Comparison of ENCODE assay signal across 7 mouse cellular contexts in genomic region chr1:193189151-193189621, GRCm38 (mm10). TPM values are rescaled to one million over a fixed set of nuclear protein-coding genes. Genes with fewer than 3 reads are reported as not detected.
A peak's percentile ranks its signal among the peaks of the same experiment; 100 is the strongest.
DNase-seq lines count a peak whose midpoint lies in the region; ATAC-seq lines count a peak whose summit lies in the region.

No protein-coding gene starts in this region.

- H3K9me3 ChIP-seq in embryonic facial prominence, embryonic 15.5 days (replicated peaks) = no peaks in the 10 kb centered on the region
- no peaks in the 10 kb centered on the region for H3K9me3 ChIP-seq in heart, embryonic 14.5 days (ENCODE audit: control insufficient read depth, low read length)
- no peaks in the 10 kb centered on the region for H3K9me3 ChIP-seq in midbrain, embryonic 15.5 days

- no peak overlapping the region for H3K4me3 ChIP-seq in embryonic facial prominence, embryonic 15.5 days (replicated peaks)
- H3K4me3 ChIP-seq in heart, embryonic 14.5 days (ENCODE audit: control insufficient read depth in 1 of 2, insufficient read depth in 1 of 2, low read depth in 1 of 2, low read length in 2 of 2) = no peak overlapping the region
- H3K4me3 ChIP-seq in midbrain, embryonic 15.5 days = no peak overlapping the region

- H3K27ac ChIP-seq in embryonic facial prominence, embryonic 15.5 days (replicated peaks) = peak overlapping the region; percentile 94
- peak overlapping the region; percentile 82 to 89 for H3K27ac ChIP-seq in heart, embryonic 14.5 days (replicated peaks in 1 of 2; ENCODE audit: control insufficient read depth in 1 of 2, insufficient read depth in 1 of 2, low read depth in 2 of 2, low read length in 2 of 2)
- peak overlapping the region; percentile 55; the same call in 1 of the 2 replicates for H3K27ac ChIP-seq in midbrain, embryonic 15.5 days

- H3K9ac ChIP-seq in embryonic facial prominence, embryonic 15.5 days = no peak overlapping the region
- H3K9ac ChIP-seq in heart, embryonic 14.5 days (ENCODE audit: low read length) = no peak overlapping the region
- H3K9ac ChIP-seq in midbrain, embryonic 15.5 days = no peak overlapping the region

- peak overlapping the region; percentile 17; the same call in 1 of the 2 replicates for H3K4me2 ChIP-seq in embryonic facial prominence, embryonic 15.5 days (replicated peaks)
- H3K4me2 ChIP-seq in heart, embryonic 14.5 days (ENCODE audit: low read length) = peak overlapping the region; percentile 17
- no peak overlapping the region for H3K4me2 ChIP-seq in midbrain, embryonic 15.5 days

- no peaks in the 10 kb centered on the region for H3K36me3 ChIP-seq in embryonic facial prominence, embryonic 15.5 days
- H3K36me3 ChIP-seq in heart, embryonic 14.5 days (ENCODE audit: control insufficient read depth, insufficient read depth, low read length) = no peaks in the 10 kb centered on the region
- H3K36me3 ChIP-seq in midbrain, embryonic 15.5 days (replicated peaks) = no peaks in the 10 kb centered on the region

- WGBS in embryonic facial prominence, embryonic 15.5 days = 7% methylated on average over 9 of the region's 9 CpGs
- WGBS in heart, embryonic 14.5 days = 5% methylated on average over 9 of the region's 9 CpGs
- 22% methylated on average over 9 of the region's 9 CpGs for WGBS in midbrain, embryonic 15.5 days

- H3K4me1 ChIP-seq in embryonic facial prominence, embryonic 15.5 days = peaks cover 43% of the 10 kb centered on the region
- H3K4me1 ChIP-seq in heart, embryonic 14.5 days (ENCODE audit: control insufficient read depth in 2 of 2, insufficient read depth in 2 of 2, low read length in 2 of 2) = peaks cover 36 to 41% of the 10 kb centered on the region in 2 experiments
- H3K4me1 ChIP-seq in midbrain, embryonic 15.5 days = peaks cover 8% of the 10 kb centered on the region; the same call in 1 of the 2 replicates

- peak; percentile 75 for DNase-seq in 3134 (ENCODE audit: extremely low read depth, insufficient read length, low spot score)
- peak; percentile 70 for DNase-seq in CD4-positive helper T cell, adult 2 months (ENCODE audit: low read depth, low spot score)
- peak; percentile 52 for DNase-seq in layer of hippocampus, adult 9-11 months
- peak; percentile 50 to 55 for DNase-seq in thymus, postnatal 10 days (ENCODE audit: low spot score in 2 of 2)

- no peaks in the 10 kb centered on the region for H3K27me3 ChIP-seq in embryonic facial prominence, embryonic 15.5 days
- no peaks in the 10 kb centered on the region for H3K27me3 ChIP-seq in heart, embryonic 14.5 days (ENCODE audit: control insufficient read depth, insufficient read depth, low read length)
- no peaks in the 10 kb centered on the region for H3K27me3 ChIP-seq in midbrain, embryonic 15.5 days (replicated peaks)

- peak; percentile 95 for ATAC-seq in embryonic facial prominence, embryonic 15.5 days (ENCODE audit: insufficient number of reproducible peaks, low FRiP score, low TSS enrichment, low read depth)
- ATAC-seq in heart, embryonic 14.5 days (ENCODE audit: insufficient number of reproducible peaks, insufficient read depth, low FRiP score, low read depth) = peak; percentile 95
- ATAC-seq in midbrain, embryonic 15.5 days (replicated peaks) = peak; percentile 87

RNA-seq across cellular contexts. Expression of gene Traf3ip3, which starts 12.3 kb away (rescaled TPM):
- polyA plus RNA-seq in embryonic facial prominence, embryonic 15.5 days (2015; fragmentation: Nextera tagmentation; extraction: Ambion mirVana) = 23.6 and 31.4 TPM in 2 replicates
- polyA plus RNA-seq in heart, embryonic 14.5 days (2014; fragmentation: Nextera tagmentation; extraction: Ambion mirVana) = 1.5 and 1.9 TPM in 2 replicates
- 0.85 and 1.6 TPM in 2 replicates for polyA plus RNA-seq in midbrain, embryonic 15.5 days (2015; fragmentation: Nextera tagmentation; extraction: Ambion mirVana)

RNA-seq across cellular contexts. Expression of gene Lamb3, which starts 18.3 kb away (rescaled TPM):
- polyA plus RNA-seq in embryonic facial prominence, embryonic 15.5 days (2015; fragmentation: Nextera tagmentation; extraction: Ambion mirVana) = 17.9 and 20.1 TPM in 2 replicates
- polyA plus RNA-seq in heart, embryonic 14.5 days (2014; fragmentation: Nextera tagmentation; extraction: Ambion mirVana) = 2.9 and 3.1 TPM in 2 replicates
- 0.54 and 1.1 TPM in 2 replicates for polyA plus RNA-seq in midbrain, embryonic 15.5 days (2015; fragmentation: Nextera tagmentation; extraction: Ambion mirVana)

RNA-seq across cellular contexts. Expression of gene A130010J15Rik, which starts 21.3 kb away (rescaled TPM):
- polyA plus RNA-seq in embryonic facial prominence, embryonic 15.5 days (2015; fragmentation: Nextera tagmentation; extraction: Ambion mirVana) = 15.3 and 15.9 TPM in 2 replicates
- polyA plus RNA-seq in heart, embryonic 14.5 days (2014; fragmentation: Nextera tagmentation; extraction: Ambion mirVana) = 12.9 and 13.4 TPM in 2 replicates
- 11.4 and 12.8 TPM in 2 replicates for polyA plus RNA-seq in midbrain, embryonic 15.5 days (2015; fragmentation: Nextera tagmentation; extraction: Ambion mirVana)

RNA-seq across cellular contexts. Expression of gene Irf6, which starts 36.3 kb away (rescaled TPM):
- 51.2 and 56.7 TPM in 2 replicates for polyA plus RNA-seq in embryonic facial prominence, embryonic 15.5 days (2015; fragmentation: Nextera tagmentation; extraction: Ambion mirVana)
- 6.1 and 7.2 TPM in 2 replicates for polyA plus RNA-seq in heart, embryonic 14.5 days (2014; fragmentation: Nextera tagmentation; extraction: Ambion mirVana)
- polyA plus RNA-seq in midbrain, embryonic 15.5 days (2015; fragmentation: Nextera tagmentation; extraction: Ambion mirVana) = 0.74 and 0.81 TPM in 2 replicates

RNA-seq across cellular contexts. Expression of gene Diexf, which starts 59.1 kb away (rescaled TPM):
- 8.2 and 8.6 TPM in 2 replicates for polyA plus RNA-seq in embryonic facial prominence, embryonic 15.5 days (2015; fragmentation: Nextera tagmentation; extraction: Ambion mirVana)
- 6.3 and 6.4 TPM in 2 replicates for polyA plus RNA-seq in heart, embryonic 14.5 days (2014; fragmentation: Nextera tagmentation; extraction: Ambion mirVana)
- polyA plus RNA-seq in midbrain, embryonic 15.5 days (2015; fragmentation: Nextera tagmentation; extraction: Ambion mirVana) = 9.0 and 9.8 TPM in 2 replicates
